Mouse (Mus musculus): ENCODE data around the gene Dpysl4.

DNA sequence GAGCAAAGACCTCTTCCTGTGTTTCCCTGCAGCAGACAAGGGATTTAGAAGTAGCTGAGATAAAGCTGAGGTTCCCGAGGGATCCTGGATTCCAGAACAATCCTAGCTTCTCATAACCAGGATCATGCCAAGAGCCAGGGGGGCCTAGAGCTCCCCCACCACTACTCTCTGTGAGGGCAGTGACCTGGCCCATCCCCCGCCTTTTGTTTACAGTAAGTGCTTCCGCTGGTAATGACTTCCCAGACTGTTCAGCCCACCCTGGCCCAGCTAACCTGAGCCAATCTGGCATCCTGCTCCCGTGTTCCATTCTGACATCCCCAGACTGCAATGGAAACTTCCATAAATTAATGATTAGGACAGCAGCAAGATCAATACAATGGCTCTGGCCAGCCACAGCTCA is 61.6 kb downstream of the Dpysl4 start:
- TF ChIP-seq GATA1 (IDR thresholded peaks at IDR 0.05; ENCODE audit: borderline replicate concordance, low read length) (no peak), FLI1 (IDR thresholded peaks at IDR 0.05; ENCODE audit: low read length) (no peak)
